Mouse (Mus musculus) kidney, adult 2 months (tissue): ENCODE results near the gene Prtn3. TPM values are rescaled to one million over a fixed set of nuclear protein-coding genes. Genes with fewer than 3 reads are reported as not detected.
"Not testable (repeated sequence)": the region's sequence is repeated elsewhere in the genome, so short reads cannot be mapped to it uniquely, and the experiment has no call there.

Source experiments
- DNase-seq: peaks from one replicate; pipeline ENCODE4 v3.0.0; 2021
- H3K27ac ChIP-seq: fragments of 200-500 bp; 2 replicates; pipeline ENCODE4 v1.5.1; 2012; ENCODE audit warnings: low read depth, low read length, control low read depth, inconsistent platforms; ENCODE audit not compliant: insufficient read depth
- H3K27me3 ChIP-seq: fragments of 200-500 bp; replicated peaks from 2 replicates; pipeline ENCODE4 v1.6.1; 2012; ENCODE audit warnings: mild to moderate bottlenecking, moderate library complexity, low read length, inconsistent platforms; ENCODE audit not compliant: control insufficient read depth, insufficient read depth
- H3K36me3 ChIP-seq: fragments of 200-500 bp; 2 replicates; pipeline ENCODE4 v1.6.1; 2012; ENCODE audit warnings: mild to moderate bottlenecking, moderate library complexity, low read length, inconsistent platforms; ENCODE audit not compliant: control insufficient read depth, insufficient read depth
- H3K4me1 ChIP-seq: fragments of 200-500 bp; 2 replicates; pipeline ENCODE4 v1.6.1; 2011; ENCODE audit warnings: low read length; ENCODE audit not compliant: control insufficient read depth, insufficient read depth
- H3K4me3 ChIP-seq: fragments of 200-500 bp; 2 replicates; pipeline ENCODE4 v1.5.1; 2011; ENCODE audit warnings: mild to moderate bottlenecking, low read depth, low read length, control low read depth; ENCODE audit not compliant: insufficient read depth
- CTCF ChIP-seq: fragments of 200-500 bp; conservative IDR thresholded peaks from 2 replicates; pipeline ENCODE4 v1.5.1; 2011; ENCODE audit warnings: low read depth, mild to moderate bottlenecking, control low read depth, low read length, moderate library complexity, mixed read lengths; ENCODE audit not compliant: insufficient read depth, insufficient read length
- POLR2A ChIP-seq: fragments of 200-500 bp; IDR thresholded peaks from one replicate; pipeline ENCODE4 v1.6.1; 2011; ENCODE audit warnings: low read depth, low read length, control low read depth
- WGBS: fragments of 180-500 bp; shearing (Covaris S2); methylation state at CpG from one replicate; pipeline ENCODE4 v1.1.7; 2018; 5-methylcytosine and 5-hydroxymethylcytosine counted together
- polyA plus RNA-seq: library from polyadenylated mRNA; depleted of rRNA; stranded (reverse); fragments of >200 nt; gene quantifications from 2 replicates; pipeline ENCODE4 v1.2.3, GENCODE M21; 2012

Gene Prtn3
- polyA plus RNA-seq, 1 experiment: 0.99 TPM

DNA sequence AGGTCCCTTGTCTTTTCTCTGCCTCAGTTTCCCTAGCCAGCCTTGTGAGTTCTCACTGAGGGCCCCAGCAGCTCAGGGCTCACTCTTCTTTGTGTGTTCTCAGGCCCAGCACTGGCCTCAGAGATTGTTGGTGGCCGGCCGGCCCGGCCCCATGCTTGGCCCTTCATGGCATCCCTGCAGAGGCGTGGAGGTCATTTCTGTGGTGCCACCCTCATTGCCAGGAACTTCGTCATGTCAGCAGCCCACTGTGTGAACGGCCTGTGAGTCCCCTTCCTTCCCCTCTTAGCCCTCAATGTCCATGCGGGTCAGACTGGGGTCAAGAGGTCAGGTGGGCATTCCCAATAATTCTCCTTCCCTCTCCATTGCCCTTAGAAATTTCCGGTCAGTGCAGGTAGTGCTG is 12.3 kb downstream of the Prtn3 start:
- DNase-seq: no peak
- TF ChIP-seq CTCF (no peak), POLR2A (no peak)
- no peaks in the 10 kb centered on the region for H3K27me3 ChIP-seq
- no peaks in the 10 kb centered on the region for H3K4me1 ChIP-seq
- no peaks in the 10 kb centered on the region for H3K36me3 ChIP-seq
- H3K27ac ChIP-seq: no peak overlapping the region
- no peak overlapping the region for H3K4me3 ChIP-seq
- 89% methylated on average over 8 of the region's 8 CpGs for WGBS

DNA sequence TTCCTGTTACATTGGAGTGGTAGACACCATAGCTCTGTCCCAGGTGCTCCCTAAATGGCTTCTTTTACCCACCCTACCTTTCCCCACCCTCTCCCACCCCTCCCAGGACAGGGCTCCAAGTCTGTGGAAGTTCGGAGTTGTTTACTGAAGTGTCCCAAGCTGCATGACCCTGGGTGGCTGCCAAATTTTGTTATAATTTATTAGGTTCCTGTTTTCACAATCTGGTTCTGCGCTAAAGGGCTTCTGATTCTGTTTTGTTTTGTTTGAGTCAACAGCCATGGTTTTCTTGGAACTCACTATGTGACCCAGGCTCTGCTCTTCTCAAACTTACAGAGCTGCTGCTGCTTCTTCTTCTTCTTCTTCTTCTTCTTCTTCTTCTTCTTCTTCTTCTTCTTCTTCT is 15.1 kb downstream of the Prtn3 start:
- H3K27ac ChIP-seq: no peak overlapping the region
- no peaks in the 10 kb centered on the region for H3K27me3 ChIP-seq
- no peaks in the 10 kb centered on the region for H3K4me1 ChIP-seq
- WGBS: 21% methylated on average over 2 of the region's 2 CpGs
- H3K36me3 ChIP-seq: no peaks in the 10 kb centered on the region
- TF ChIP-seq POLR2A (no peak), CTCF (no peak)
- DNase-seq: peak; percentile 86
- H3K4me3 ChIP-seq: no peak overlapping the region

DNA sequence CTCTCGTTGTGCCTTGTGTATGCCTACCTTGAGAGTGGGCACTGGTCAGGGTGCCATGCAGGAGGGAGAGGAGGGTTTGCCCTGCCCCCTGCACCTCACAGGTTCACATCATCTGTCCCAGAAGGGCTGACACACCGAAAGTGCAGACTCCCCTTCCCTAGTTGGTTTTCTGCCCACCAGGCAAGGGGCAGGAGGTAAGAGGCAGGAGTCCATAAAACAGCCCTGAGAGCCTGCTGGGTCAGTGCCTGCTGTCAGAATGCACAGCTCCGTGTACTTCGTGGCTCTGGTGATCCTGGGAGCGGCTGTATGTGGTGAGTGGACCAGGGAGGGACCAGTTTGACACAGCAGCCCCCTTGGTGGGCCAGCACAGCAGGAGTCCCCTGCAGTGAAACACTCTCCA is 16.4 kb downstream of the Prtn3 start, which contains the start of gene Cfd:
TSS of gene Cfd (plus strand) at position 184 of the 400 bp plus-strand sequence.
- Histone ChIP-seq H3K36me3 (no peaks in the 10 kb centered on the region), H3K27ac (no peak within 1 kb of the TSS), H3K27me3 (no peaks in the 10 kb centered on the region), H3K4me1 (no peaks in the 10 kb centered on the region), H3K4me3 (no peak within 1 kb of the TSS)
- no peak for DNase-seq
- TF ChIP-seq CTCF (no peak), POLR2A (no peak)
- 47% methylated on average over 5 of the region's 5 CpGs for WGBS

DNA sequence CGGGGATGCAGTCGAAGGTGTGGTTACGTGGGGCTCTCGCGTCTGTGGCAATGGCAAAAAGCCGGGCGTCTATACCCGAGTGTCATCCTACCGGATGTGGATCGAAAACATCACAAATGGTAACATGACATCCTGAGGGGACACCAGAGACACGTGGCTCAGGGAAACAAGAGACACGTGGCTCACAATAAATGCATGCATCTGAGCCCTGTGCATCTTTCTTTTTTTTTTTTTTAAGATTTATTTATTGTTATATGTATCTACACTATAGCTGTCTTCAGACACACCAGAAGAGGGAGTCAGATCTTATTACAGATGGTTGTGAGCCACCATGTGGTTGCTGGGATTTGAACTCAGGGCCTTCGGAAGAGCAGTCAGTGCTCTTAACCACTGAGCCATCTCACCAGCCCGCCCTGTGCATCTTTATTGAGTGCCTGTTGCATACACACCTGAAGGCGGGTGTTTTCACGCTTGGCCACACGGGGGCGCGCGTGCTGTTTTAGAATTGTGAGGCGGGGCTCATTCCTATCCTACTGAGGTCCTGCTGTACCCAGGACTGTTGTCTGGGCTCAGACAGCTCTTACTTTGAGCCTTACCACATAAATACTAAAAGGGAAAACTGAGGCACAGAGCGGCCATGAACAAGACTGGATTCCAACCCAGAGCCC is 18.3 kb downstream of the Prtn3 start:
- H3K4me3 ChIP-seq, H3K27me3 ChIP-seq, H3K27ac ChIP-seq, H3K36me3 ChIP-seq, H3K4me1 ChIP-seq: not testable (repeated sequence)
- WGBS: 41% methylated on average over 22 of the region's 22 CpGs
- peak; percentile 81 for DNase-seq
- TF ChIP-seq CTCF: peak; percentile 79

DNA sequence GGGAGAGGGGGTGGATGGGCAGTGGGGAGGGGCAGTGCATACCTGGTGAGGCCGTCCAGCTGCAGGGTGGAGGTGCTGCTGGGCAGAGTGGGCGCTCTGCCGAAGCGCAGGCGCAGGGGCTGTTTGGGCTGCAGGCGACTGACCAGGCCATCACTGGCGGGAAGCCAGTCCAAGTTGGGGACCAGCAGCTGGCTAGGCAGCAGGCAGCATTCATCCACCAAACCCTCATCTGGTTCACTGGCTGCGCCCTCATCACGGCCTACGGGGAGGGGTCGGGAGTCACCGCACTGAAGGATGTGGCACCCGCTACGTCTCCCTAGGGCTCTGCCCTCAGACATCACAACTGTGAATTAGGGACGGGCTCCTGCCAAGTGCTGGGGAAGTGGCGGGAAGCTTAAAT is 22.0 kb downstream of the Prtn3 start:
- Histone ChIP-seq H3K27ac (no peak overlapping the region), H3K4me1 (no peaks in the 10 kb centered on the region), H3K27me3 (no peaks in the 10 kb centered on the region), H3K36me3 (no peaks in the 10 kb centered on the region), H3K4me3 (no peak overlapping the region)
- no peak for DNase-seq
- 86% methylated on average over 16 of the region's 16 CpGs for WGBS
- TF ChIP-seq CTCF (no peak), POLR2A (no peak)

DNA sequence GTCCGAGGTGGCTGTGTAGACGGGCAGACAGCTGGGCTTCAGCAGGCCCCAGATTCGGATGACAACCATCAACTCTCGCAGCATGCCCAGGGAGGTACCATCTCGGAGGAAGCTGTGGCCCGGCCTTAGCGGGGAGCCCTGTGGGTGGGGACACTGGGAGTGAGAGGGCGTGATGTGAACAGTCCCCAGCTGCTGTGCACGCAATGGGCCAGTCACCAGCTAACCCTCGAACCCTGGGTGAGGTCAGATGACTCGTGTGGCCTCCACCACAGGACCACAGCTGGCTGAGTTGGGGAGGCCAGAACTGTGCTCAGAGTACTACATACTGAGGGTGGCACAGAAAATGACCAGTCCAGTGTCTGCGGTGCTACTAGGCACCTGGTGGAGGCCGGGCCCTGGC is 22.5 kb downstream of the Prtn3 start:
- H3K27ac ChIP-seq: no peak overlapping the region
- WGBS: 78% methylated on average over 13 of the region's 13 CpGs
- DNase-seq: no peak
- TF ChIP-seq POLR2A (no peak), CTCF (no peak)
- H3K4me3 ChIP-seq: no peak overlapping the region
- H3K4me1 ChIP-seq: no peaks in the 10 kb centered on the region
- H3K36me3 ChIP-seq: no peaks in the 10 kb centered on the region
- H3K27me3 ChIP-seq: no peaks in the 10 kb centered on the region

DNA sequence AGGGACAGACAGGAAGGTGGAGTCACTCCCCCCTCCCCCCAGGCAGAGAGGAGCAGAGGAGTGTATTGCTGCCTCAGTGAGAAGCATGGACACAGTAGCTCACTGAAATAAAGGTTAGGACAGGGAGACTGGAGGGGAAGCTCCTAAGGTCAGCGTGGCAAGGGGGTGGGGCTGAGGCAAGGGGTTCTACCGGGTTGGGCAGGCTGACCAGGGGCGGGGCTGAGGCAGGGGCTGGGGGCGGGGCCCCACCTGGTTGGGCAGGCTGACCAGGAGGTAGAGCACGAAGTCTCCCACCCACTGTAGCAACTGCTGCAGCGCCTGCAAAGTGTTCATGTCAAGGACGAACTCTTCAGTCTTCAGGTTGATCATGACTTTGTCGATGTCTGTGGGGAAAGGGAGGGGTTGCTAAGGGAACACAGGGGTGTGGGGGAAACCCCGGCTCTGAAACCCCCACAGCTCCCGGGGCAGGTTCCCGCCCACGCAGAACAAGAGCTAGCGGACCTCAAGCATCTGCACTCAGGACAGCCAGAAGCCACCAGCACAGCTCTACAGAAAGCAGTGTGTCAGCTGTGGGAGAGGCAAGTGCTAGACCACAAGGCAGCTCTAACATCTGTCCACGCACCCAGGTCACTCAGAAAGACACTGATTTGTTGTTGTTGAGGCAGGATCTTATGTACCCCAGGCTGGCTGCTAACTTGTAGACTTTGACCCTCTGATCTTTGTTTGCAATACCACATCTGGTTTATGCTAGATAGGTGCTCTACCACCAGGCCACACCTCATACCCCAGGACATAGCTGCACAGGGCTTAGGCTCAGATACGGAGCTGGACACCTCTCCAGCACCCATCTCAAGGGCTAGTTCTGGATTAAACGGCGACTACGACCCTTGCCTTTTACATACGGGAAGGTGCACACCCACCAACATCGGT is 23.3 kb downstream of the Prtn3 start:
- Histone ChIP-seq H3K4me3 (no peak overlapping the region), H3K36me3 (no peaks in the 10 kb centered on the region), H3K4me1 (no peaks in the 10 kb centered on the region), H3K27me3 (no peaks in the 10 kb centered on the region), H3K27ac (no peak overlapping the region)
- TF ChIP-seq POLR2A (no peak), CTCF (no peak)
- 52% methylated on average over 20 of the region's 20 CpGs for WGBS
- DNase-seq: no peak
